Mouse (Mus musculus) yolk sac, embryonic 10.5 days (tissue): ENCODE results near the gene Hes3.
A peak's percentile ranks its signal among the peaks of the same experiment; 100 is the strongest.

Experiments used
- DNase-seq: peaks from one replicate; pipeline ENCODE4 v3.0.0-alpha.2; 2017; ENCODE audit warnings: low spot score

The Hes3 gene

DNA sequence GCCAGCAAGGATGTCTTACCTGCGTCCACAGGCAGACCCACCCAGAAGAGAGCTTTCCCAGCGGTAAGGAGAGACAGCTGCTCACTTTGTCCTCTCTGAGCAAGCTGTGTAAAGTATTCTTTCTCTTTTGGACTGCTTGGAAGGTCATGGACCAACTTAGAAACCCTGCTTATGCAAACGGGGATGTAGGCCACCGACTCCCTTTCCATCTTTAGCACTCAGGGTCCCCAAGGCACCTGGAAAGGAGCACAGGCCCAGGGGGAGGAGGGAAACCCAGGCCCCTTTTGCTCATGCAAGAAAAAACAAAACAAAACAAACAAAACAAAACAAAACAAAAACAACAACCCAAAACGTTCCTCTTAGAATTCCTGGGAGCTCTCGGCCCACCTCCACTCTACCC, at the start of gene Hes3:
Gene Hes3 (minus strand): TSS at position 101 of the 400 bp plus-strand sequence.
- no peak for DNase-seq

DNA sequence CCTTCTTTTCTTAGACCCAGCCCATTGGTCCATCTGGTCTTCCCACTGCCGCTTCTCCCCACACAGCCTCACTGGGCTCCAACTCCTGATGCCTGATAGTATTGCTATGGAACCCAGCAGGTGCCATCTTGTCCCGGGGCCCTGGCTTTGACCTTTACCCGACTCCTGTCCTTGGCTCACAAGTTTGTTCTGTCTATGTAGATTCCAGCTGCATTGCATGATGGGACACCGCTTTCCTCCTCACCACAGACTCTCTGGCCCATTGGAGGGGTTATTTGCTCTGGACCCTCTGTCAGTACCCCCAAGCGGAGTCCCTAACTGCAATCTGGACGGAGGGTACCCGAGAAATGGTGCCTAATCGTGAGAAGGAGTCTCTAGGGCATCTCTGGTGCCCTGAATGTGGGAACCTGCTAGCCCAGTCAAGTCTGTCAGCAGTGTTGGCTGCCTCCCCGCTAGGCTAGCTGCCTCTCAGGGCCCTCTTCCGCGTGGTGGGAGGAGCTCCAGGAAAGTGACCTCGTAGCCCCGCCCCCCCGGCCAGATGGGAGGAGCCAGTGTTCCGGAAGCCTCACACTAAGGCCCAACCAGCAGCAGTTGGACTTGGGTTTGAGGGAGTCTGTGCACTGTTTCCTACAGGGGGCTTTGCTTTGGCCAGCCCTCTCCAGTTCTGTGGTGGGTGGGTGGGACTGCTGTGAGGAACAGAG, 49.3 kb upstream of the Hes3 start:
- no peak for DNase-seq

DNA sequence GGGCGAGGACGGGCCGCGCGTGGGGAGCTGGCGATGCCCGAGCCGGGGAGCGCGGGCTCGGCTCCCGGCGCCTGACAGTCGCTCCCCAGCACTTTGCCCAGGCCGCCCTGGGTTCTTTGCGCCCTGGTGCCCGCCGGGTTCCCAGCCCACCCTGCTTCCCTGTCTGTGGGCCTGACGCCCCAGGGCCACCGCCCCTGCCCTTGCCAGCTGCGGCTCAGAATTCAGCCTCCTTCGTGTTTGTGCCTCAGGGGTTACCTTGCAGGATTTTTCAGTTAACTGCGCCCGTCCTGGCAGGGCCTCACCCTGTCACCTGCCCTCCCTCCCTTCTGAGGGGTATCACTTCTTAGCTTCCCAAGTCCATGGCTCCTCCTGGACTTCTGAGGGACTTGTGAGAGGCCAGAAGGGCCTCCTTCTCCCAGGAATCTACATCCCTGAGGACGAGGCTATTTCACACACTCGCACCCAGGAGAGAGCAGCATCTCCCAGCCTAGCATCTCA, 47.9 kb upstream of the Hes3 start:
- no peak for DNase-seq

DNA sequence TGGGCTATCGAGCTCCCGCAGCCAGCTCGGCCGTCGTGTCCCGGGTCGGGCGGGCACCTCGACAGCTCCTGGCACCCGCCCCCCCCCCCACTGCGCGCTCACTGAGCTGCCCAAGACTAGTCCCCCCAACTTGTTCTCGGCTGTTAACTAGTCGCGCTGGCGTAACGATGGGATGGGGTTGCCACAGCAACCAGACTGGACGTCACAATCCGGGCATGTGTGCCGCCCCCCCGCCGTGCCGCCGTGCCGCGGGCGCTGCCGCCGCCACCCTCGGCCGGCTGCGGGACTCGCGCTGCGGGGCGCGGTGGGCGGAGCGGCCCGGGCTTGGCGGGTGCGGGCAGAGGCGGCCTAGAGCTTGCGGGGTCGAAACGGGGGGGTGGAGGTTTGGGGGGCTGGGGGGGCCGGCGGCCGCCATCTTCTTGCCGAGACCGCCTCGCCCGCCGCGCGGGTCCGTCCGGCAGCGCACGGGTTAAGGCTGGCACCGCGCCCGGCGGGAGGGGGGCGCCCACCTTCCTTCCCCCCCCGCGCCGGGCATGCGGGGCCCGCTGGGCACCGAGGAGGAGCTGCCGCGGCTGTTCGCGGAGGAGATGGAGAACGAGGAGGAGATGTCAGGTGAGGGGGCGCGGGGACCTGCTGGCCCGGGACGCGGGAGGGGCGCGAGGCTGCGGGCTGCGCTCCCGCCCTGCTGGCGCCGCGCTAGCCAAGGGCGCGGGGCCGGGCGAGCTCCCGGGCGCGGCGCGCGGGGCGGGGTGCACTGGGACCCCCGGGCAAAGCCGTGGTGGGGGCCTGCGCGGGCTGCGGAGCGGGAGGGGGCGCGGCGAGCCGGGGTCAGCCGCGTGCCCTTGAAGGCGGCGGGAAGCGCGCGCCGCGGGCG, 47.2 kb upstream of the Hes3 start, which contains the start of gene Chd5:
Gene Chd5 (plus strand): TSS at position 233 of the 874 bp plus-strand sequence.
- DNase-seq = no peak

DNA sequence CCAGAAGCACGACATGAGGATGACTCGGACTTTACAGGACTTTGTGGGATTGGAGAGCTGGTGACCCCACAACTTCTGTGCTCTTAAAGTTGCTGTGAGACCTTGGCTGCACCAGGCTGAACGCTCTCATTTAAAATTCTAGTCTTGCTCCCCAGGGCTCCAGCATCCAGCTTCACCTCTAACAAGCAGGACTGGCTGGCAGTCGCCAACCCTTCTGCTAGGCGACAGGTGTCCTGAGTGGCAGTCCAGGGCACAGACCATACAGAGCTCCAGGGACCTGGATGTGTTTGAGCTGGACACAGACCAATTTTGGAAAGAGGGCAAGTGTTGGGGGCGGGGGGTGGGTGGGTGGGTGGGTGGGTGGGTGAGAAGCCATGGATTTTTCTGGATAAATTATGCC, 46.3 kb upstream of the Hes3 start:
- DNase-seq = no peak

DNA sequence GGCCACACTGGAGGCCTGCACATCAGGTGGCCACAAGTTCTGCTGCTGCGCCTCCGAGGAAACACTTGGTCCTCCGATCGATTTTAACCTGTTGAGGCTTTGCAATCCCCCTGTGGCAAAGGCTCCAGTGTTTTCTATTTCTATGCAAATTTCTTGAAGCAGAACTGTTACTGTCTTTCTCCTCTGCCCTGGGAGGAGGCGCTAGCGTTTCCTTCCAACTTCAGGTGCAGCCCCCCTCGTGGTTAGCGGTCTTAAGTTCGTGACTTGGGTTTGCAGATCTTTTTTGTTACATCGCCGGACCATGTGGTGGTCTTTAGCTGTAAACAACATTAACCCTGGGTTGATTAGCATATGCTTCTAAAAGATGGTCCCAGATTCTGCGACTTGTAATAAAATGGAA, 42.1 kb upstream of the Hes3 start:
- DNase-seq = no peak

DNA sequence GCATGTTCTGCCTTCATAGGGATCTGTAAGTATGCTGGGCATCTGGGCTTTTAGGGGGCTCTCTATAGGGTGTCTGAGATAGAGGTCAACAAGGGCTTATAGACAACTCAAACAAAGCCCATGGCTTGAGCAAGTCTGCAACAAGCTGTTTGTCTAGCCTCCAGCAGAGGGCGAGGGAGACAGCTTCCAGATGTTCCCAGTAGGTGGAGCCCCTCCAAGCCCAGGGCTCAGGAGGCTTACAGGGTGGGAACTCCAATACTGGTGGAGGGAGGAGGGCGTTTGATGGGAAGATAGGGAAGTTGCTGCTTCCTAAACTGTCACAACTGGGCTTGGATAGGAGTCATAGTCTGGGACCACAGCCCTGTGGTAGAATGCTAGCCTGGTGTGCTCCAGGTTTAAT, 41.5 kb upstream of the Hes3 start:
- DNase-seq = peak; percentile 44

DNA sequence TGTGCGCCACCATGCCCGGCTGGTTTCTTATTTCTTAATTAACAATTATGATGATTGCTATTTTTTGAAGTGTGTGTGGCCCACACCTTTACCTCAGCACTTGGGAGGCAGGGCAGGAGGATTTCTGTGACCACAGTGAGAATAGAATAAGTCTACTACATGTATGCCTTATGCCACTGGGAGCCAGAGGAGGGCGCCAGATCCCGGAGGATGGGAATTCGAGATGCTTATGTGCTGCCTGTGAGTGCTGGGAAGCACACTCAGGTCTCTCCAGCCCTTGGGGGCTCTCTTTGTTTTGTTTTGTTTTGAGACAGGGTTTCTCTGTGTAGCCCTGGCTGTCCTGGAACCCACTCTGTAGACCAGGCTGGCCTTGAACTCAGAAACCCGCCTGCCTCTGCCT, 37.2 kb upstream of the Hes3 start:
- peak; percentile 34 for DNase-seq

DNA sequence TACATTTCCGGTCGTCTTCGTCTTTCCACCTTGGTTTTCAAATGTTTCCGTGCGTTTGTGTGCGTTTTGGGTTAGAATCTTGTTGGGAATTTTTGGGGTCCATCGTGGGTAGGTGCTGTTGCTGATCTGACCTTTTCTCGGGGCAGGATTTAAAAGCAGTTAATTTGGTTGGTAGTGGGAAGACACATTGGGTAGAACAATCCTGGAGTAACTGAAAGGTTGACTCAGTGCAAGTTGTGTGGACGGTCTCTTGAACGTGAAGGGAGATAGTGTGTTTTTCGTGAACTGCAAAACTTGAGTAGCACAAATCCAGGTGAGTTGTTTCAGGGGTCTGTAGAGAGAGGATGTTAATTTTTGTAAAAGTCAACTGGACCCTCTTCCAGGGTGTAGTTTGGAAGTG, 35.1 kb upstream of the Hes3 start:
- no peak for DNase-seq

DNA sequence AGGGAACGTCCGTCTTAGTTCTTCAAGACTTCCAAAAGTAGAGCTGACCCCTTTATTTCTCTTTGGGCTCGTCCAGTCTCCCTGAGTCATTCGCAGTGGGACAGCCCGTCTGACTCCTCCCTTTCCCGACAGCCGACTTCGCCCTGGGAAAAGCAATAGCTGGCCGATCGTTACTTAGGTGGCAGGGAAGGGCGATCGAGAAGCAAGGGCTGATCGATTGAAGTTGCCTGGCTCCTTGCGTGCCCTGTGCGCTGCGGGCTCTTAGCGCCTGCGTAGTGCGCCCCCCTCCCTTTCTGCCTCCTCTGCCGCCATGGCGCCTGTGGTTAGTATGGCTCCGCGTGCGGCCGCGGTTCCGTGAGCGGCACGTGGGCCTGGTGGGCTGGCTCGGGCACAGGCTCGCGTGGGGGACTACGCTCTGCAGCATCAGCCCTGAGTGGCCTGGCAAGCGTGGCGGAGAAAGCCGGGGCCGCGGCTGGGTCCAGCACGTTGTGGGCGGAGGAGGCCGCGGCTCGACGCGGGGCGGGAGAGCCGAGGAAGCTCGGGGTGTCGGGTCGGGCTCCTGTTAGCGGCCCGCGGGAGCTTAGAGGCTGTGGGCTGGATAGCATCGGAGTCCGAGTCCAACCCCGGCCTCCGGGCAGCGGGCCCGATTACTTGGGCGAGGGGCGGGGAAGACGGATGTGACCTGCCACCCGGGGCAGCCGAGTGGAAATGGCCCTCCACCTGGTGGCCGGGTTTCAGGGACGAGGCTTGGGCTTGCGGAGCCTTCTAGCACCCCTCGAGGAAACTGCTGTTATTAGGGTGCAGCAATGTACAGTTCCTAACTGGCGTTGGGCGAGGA, 34.3 kb upstream of the Hes3 start, which contains the start of gene Rpl22:
Gene Rpl22 (plus strand): TSS at position 169 of the 838 bp plus-strand sequence.
- DNase-seq = peak; percentile 96

DNA sequence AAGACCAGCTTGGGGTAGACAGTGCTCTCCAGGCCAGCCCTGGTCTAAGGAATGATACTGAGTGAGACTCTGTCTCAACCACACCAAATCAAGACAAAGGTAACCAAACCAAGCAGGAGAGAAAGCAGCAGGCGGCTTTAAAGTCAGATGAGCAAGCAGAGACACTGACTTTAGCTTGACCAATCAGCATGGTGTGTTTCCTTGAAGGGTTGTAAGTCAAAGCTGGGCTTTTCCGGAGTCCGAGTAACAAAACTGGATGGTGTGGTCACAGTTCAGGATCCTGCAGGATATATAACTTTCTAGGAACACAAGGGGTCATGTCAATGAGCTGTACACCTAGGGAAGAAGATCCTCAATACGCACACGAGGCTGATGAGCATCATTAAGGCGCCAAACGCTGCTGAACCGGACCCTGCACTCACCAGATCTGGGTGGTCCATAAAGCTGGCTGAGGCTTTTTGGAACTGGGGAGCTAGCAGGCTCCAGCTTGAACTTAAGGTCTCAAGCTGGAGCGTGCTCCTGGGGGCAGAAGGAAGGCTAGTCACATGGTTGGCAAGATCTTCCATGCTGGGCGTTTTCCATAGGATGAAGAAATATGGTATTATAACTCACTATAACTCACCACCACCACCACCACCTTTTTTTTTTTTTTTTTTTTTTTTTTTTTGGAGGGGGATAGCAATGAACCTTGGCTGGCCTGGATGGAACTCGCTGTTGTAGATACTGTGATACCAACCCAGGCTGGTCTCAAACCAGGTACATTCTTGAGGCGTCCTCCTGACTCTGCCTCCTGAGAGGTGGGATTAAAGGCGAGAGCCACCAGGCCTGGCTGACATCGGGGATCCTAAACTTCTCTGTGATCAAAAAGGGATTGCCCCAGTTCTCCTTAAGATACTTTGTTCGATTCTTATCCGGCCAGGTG, 33.4 kb upstream of the Hes3 start:
- no peak for DNase-seq

DNA sequence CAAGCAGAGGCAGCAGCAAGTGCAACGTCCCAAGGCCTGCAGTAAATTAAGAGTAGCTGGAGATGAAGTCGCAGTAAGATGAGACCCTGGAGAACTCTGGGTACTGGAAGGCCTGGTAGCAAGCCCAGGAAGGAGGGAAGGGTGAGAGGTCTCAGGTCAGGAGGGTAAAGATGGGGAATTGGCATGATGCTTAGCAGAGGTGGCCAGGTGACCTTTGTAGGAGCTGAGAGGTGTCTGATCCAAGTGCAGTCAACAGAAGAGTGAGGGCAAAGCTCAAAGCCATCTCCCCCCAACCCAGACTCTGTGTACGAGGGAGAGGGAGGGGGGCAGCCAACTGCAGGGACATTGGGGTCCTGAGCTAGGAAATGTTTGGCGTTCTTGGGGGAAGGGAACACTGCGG, 30.0 kb upstream of the Hes3 start:
- no peak for DNase-seq

DNA sequence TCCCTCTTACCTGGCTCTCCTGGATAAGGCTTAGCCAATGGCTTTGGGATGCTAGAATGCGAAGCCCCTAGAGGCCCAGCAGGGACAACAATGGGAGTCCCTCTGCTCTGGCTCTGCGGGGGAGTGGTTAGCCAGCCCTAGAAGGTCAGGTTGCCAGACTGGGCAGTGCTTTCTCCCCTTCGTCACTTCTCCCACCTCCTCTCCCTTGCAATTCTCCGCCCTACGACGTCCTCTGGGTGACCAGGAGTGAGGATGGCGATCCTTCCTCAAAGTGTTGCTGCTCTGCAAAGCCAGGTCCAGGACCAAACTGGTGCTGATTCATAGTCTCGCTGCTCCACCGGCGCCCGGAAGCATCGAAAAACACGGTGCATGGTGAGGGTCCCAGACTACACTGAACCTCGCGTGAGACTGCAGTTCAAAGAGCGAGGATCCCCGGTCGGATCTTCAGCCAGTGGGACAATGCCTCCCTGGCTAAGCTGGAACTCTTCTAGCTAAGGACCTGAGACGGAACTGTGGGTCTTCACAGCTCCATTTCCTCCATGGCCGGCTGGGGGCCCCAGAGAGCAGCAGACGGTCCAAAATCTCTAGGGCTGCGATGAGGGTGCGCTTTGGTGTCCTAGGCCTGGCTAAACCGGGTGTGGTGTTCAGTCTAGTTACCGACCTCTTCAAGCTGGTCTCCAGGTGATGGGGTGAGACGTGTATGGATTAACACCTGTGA, 27.2 kb upstream of the Hes3 start, which contains the start of gene Rnf207:
Gene Rnf207 (minus strand): TSS at position 477 of the 718 bp plus-strand sequence.
- no peak for DNase-seq

DNA sequence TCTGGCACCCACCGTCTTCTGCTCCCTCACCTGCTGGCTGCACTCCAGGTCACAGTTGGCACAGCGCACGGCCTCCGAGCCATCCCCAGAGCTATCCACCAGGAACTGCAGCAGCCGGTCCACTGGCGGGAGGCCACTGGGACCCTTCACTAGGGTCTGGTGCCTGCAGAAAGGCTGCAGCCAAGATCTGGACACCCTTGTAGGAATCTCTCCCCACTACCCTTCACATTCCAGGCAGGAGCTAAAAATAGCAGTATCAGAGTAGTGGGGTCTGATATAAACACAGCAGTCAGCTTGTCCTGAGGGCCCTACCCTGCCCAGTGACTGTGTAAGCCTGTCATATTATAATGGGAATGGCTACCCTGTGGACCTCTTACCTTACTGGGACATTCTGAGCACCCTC, 26.2 kb upstream of the Hes3 start:
- no peak for DNase-seq

DNA sequence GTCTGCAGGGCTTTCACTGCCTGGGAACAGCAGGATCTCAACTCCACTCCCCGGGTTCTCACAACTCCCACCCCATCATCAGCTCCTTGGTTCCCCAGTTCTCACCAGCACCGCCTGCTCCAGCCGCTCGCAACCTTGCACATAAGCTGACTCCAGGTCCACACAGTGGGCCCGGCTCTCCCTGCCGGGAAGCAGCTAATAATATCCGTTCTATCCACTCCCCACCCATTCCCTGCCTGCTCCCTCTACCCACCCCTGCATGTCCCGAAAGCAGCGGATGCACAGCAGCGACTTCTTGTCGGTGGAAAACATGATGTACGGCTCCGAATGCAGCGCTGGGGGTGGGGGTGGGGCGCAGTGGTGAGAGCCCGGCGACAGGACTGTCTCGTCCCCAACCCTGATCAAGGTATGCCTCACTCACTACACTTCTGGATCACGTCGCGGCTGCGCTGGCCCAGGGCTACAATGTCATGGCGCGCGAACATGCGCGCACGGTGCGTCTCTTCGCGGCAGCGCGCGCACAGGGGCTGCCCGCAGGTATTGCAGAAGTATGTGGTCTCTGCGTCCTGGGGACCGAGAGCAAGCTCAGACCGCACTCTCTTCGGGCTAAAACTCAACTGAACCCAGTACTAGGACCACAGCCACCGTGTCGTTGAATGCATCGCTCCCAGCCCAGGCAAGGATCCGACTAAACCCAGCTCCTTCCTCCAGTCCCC, 24.2 kb upstream of the Hes3 start:
- no peak for DNase-seq

DNA sequence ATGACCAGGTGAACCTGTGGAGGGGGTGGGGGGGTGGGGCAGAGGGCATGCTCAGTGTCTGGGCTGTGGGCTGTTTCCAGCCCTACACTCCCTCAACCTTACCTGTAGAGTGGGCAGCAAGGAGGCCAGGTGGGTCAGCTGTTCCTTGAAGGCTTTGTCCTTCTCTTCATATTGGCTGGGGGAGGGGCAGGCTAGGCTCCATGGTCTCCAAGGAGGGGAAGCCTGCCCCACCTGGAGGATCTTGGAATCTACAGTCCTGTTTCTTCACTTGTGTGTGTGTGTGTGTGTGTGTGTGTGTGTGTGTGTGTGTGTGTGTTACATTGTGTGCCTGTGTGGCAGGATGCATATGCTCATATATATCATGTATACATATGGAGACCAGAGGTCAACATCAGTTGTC, 22.5 kb upstream of the Hes3 start:
- DNase-seq = no peak

DNA sequence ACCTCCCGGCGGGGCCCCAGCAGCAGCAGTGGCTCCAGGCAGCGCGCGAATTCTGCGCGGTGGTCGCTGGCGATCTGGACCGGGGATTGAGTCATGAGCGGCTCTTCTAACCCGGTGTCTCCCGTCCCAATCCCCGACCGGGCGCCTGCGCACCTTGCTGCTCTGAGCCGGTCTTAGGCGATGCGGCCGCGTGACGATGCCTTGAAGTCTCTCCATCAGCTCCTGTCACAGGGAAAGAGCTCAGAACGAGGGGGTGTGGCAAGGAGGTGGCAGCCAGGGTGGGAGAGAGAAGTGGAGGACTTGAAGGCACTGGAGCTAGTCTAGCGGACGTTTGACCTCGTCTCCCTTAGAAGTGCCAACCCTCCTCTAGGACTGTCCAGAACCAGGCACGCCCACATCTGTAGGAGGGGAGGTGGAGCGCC, 21.8 kb upstream of the Hes3 start:
- DNase-seq = peak; percentile 32

DNA sequence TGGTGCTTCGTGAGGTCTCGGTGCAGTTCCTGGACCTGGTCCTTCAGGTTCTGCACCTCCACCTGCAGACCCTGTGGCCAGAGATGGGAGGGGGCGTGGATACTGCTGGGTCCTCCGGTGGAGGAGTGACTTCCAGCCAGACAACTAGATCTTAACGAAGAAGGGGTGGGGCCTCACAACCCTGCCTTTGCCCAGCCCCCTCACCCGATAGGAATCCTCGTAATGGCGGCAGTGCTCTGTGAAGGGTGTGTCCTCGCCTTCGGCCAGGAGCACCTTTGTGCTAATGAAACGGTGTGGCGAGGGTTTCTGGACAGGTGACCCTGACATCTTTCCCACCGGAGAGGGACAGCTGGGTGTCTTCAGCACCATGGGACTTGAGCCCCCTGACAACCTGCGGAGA, 20.7 kb upstream of the Hes3 start:
- no peak for DNase-seq

DNA sequence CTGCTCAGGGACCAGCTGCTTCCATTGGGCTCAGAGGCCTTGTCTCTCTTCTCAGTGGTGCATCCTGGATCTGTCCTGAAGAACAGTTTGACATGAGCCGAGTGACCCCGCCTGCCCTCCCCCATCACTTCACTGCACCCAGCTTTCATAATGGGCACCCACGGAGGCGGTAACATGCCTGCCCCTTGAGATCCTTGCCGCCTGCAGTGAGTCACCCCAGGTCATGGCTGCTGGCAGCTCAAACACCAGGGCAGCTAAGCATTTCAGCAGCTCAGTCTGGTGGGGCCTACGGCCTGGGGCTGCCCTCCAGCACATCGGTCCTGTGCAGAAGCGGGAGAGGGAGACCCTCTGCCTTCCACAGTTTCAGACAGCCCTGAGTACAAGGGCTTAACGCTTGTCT, 16.1 kb upstream of the Hes3 start:
- no peak for DNase-seq

DNA sequence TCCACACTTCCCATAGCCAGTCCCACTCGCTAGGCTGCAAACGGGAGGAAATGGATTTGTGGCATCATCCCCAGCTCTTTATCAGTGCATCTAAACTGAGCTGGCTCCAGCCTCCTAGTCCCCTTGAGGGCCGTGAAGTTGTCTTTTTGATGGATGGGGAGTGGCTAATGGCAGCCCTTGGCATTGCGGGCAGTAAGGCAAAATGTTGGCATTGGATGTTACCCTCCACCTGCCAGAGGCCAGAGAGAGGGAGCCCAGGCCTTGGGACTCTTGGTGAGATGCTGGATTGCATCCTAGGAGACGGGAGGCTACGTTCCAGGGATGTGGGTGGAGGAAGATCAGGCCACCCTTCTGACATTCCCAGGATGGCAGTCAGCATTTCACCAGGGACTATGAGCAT, 14.5 kb upstream of the Hes3 start:
- no peak for DNase-seq
